Mouse (Mus musculus) forebrain, embryonic 14.5 days (tissue): Measurements from ENCODE around the gene Poldip3. TPM values are rescaled to one million over a fixed set of nuclear protein-coding genes. Genes with fewer than 3 reads are reported as not detected.

Source experiments
- ATAC-seq: fragments of 200-750 bp; cut with Nextera tagmentation; 2 replicates; pipeline ENCODE4 v1.8.0; 2017; ENCODE audit warnings: mild to moderate bottlenecking, moderate library complexity
- DNase-seq: peaks from one replicate; pipeline ENCODE4 v3.0.0-alpha.2; 2015; ENCODE audit warnings: low spot score
- H3K27ac ChIP-seq: fragments of 300-500 bp; sonication (generic); 2 replicates; pipeline ENCODE4 v1.5.1; 2014; ENCODE audit warnings: low read depth, mild to moderate bottlenecking, control low read depth, low read length, moderate library complexity
- H3K27me3 ChIP-seq: fragments of 300-500 bp; sonication (generic); replicated peaks from 2 replicates; pipeline ENCODE4 v1.6.1; 2014; ENCODE audit warnings: low read length, control low read depth, mixed read lengths; ENCODE audit not compliant: control insufficient read depth, insufficient read depth
- H3K36me3 ChIP-seq: fragments of 300-500 bp; sonication (generic); 2 replicates; pipeline ENCODE4 v1.6.1; 2014; ENCODE audit warnings: low read length, control low read depth; ENCODE audit not compliant: control insufficient read depth, insufficient read depth
- H3K4me1 ChIP-seq: fragments of 300-500 bp; sonication (generic); 2 replicates; pipeline ENCODE4 v1.6.1; 2014; ENCODE audit warnings: antibody characterized with exemption, low read length, control low read depth; ENCODE audit not compliant: control insufficient read depth, insufficient read depth
- H3K4me2 ChIP-seq: fragments of 300-500 bp; sonication (generic); 2 replicates; pipeline ENCODE4 v1.6.1; 2014; ENCODE audit warnings: mild to moderate bottlenecking, control low read depth, low read length
- H3K4me3 ChIP-seq: fragments of 300-500 bp; sonication (generic); 2 replicates; pipeline ENCODE4 v1.5.1; 2014; ENCODE audit warnings: low read depth, low read length, control low read depth
- H3K9ac ChIP-seq: fragments of 300-500 bp; sonication (generic); 2 replicates; pipeline ENCODE4 v1.6.1; 2014; ENCODE audit warnings: mild to moderate bottlenecking, low read length, control low read depth, moderate library complexity
- H3K9me3 ChIP-seq: fragments of 300-500 bp; sonication (generic); replicated peaks from 2 replicates; pipeline ENCODE4 v1.6.1; 2016; ENCODE audit warnings: low read length, control low read depth, mixed read lengths; ENCODE audit not compliant: control insufficient read depth
- WGBS: fragments of 180-500 bp; shearing (Covaris S2); extraction: QIAGEN DNeasy Blood & Tissue Kit; methylation state at CpG from one replicate; pipeline ENCODE4 v1.1.7; 2014; 5-methylcytosine and 5-hydroxymethylcytosine counted together
- polyA plus RNA-seq: library from polyadenylated mRNA; unstranded; fragments of >200 nt; fragmentation: Nextera tagmentation; extraction: Ambion mirVana; gene quantifications from 2 replicates; pipeline ENCODE4 v1.2.1, GENCODE M21; 2014

Gene Poldip3
- polyA plus RNA-seq, result 158 and 167 TPM in 2 replicates

DNA sequence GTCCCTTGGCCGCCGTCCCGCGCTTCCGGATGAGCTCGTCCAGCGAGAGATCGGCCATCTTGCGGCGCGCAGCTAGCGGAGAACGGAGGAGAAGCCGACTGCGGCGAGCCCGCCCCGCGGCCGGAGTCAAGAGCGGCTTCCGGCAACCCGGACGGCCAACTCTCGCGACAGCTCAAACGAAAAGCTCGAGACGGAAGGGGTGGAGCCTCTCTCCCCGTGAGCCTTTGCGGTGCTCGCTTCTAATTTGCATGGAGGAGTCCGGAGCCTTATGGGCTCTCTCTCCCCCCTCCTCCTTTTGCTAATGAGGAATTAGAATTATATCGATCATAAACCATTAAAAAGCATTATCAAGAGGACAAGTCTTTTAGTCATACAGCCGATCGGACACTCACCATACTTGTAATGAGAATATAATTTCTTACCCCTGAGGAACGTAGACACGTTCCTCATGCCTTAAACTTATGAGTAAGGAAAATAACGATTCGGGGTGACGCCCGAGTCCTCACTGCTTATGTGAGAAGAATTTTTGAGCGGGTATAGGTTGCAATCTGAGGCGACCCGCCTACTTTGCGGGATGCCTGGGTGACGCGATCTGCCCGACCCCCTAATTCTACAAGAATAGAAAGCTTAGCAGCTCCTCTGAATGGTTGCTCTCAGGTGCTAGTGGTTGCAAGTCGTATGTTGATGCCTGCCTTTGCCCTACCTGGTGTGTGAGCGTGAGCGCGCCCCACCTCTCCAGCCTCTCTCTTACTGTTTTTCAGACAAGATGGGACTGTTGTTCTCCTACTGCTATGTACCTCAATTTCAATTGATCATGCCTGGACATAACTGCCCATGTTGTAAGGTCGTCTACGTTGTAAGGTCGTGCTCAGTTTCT, at the start of gene Poldip3:
TSS of gene Poldip3 (minus strand) at position 189 of the 877 bp plus-strand sequence.
- no peaks in the 10 kb centered on the region for H3K27me3 ChIP-seq
- peaks cover 10% of the 10 kb centered on the region for H3K4me1 ChIP-seq
- WGBS, result under 1% methylated on average over 56 of the region's 56 CpGs
- peak; percentile 99 for DNase-seq
- H3K9me3 ChIP-seq, result no peaks in the 10 kb centered on the region
- peak within 1 kb of the TSS; percentile 89 for H3K4me3 ChIP-seq
- peak within 1 kb of the TSS; percentile 97 for H3K27ac ChIP-seq
- H3K4me2 ChIP-seq, result peak within 1 kb of the TSS; percentile 77
- H3K36me3 ChIP-seq, result peaks cover 23% of the 10 kb centered on the region
- ATAC-seq, result peak; percentile 94
- H3K9ac ChIP-seq, result peak within 1 kb of the TSS; percentile 97

DNA sequence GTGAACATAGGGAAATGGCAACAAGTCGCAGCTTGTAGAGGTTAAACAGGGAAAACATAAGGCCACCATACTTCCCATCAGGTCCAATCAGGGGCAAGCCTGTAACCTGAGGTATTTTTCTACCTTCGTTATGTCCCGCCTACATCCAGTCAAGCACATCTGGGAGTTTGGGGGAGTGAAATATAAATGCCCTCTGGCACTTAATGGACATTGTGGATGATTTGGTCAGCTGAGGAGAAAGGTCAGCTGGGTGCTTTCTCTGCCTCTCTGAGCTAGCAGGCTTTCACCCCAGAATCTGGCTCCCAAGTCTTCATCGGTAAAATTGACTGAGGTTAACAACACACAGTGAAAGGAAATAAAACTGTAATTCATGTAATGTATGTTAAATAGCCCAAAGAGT, 44.2 kb upstream of the Poldip3 start:
- WGBS, result 92% methylated on average over 4 of the region's 4 CpGs
- Histone ChIP-seq H3K27me3 (no peaks in the 10 kb centered on the region), H3K4me3 (no peak overlapping the region), H3K36me3 (no peaks in the 10 kb centered on the region), H3K4me1 (no peaks in the 10 kb centered on the region), H3K4me2 (no peak overlapping the region), H3K27ac (no peak overlapping the region), H3K9me3 (no peaks in the 10 kb centered on the region), H3K9ac (no peak overlapping the region)
- DNase-seq (no peak), ATAC-seq (no peak)

GRCm38 (mm10) chr15:83182351-83182750, 33.2 kb upstream of the Poldip3 start:
- no peaks in the 10 kb centered on the region for H3K9me3 ChIP-seq
- no peak for ATAC-seq
- DNase-seq, result no peak
- 78% methylated on average over 5 of the region's 5 CpGs for WGBS
- H3K4me3 ChIP-seq, result no peak overlapping the region
- H3K36me3 ChIP-seq, result no peaks in the 10 kb centered on the region
- no peaks in the 10 kb centered on the region for H3K27me3 ChIP-seq
- no peaks in the 10 kb centered on the region for H3K4me1 ChIP-seq
- H3K27ac ChIP-seq, result no peak overlapping the region
- no peak overlapping the region for H3K4me2 ChIP-seq
- H3K9ac ChIP-seq, result no peak overlapping the region

DNA sequence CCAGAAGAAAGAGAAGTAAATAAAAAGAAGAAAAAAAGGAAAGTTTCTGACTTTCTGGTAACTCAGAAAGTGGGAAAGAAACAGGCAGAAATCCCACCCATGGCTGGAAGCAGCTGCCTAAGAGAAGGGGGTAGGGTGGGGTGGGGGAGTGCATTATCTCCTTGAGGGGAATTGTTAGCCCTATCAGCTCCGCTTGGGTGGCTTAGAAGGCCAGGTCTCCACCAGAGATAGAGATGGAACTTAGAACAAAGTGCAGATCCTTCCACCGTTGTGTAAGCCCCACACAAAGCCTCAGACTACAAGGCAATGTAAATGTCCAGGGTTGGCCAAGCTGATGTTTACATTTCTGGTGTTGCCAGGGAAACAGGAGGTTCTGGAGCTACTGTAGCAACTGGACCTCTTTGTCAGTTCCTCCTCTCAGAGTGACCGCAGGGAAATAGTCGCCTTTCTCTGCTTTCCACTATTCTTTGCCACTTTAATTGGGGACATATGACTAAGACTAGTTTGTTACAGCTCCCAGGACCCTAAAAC, 32.7 kb upstream of the Poldip3 start:
- Histone ChIP-seq H3K9me3 (no peaks in the 10 kb centered on the region), H3K27ac (no peak overlapping the region), H3K36me3 (no peaks in the 10 kb centered on the region), H3K9ac (no peak overlapping the region), H3K4me1 (no peaks in the 10 kb centered on the region), H3K4me2 (no peak overlapping the region), H3K4me3 (no peak overlapping the region), H3K27me3 (no peaks in the 10 kb centered on the region)
- DNase-seq, result no peak
- ATAC-seq, result no peak
- 59% methylated on average over 4 of the region's 4 CpGs for WGBS

GRCm38 (mm10) chr15:83180004-83180403, 30.8 kb upstream of the Poldip3 start:
- Histone ChIP-seq H3K9me3 (no peaks in the 10 kb centered on the region), H3K36me3 (no peaks in the 10 kb centered on the region), H3K27me3 (no peaks in the 10 kb centered on the region), H3K9ac (no peak overlapping the region), H3K27ac (no peak overlapping the region), H3K4me3 (no peak overlapping the region), H3K4me2 (no peak overlapping the region), H3K4me1 (no peaks in the 10 kb centered on the region)
- 87% methylated on average over 6 of the region's 6 CpGs for WGBS
- no peak for DNase-seq
- no peak for ATAC-seq

GRCm38 (mm10) chr15:83176653-83177052, 27.5 kb upstream of the Poldip3 start:
- WGBS, result 82% methylated on average over 4 of the region's 4 CpGs
- DNase-seq (no peak), ATAC-seq (no peak)
- H3K4me2 ChIP-seq, result no peak overlapping the region
- no peaks in the 10 kb centered on the region for H3K9me3 ChIP-seq
- H3K27ac ChIP-seq, result no peak overlapping the region
- no peak overlapping the region for H3K9ac ChIP-seq
- peaks cover 4% of the 10 kb centered on the region for H3K4me1 ChIP-seq
- no peak overlapping the region for H3K4me3 ChIP-seq
- no peaks in the 10 kb centered on the region for H3K36me3 ChIP-seq
- H3K27me3 ChIP-seq, result no peaks in the 10 kb centered on the region

GRCm38 (mm10) chr15:83173914-83174884, 25.0 kb upstream of the Poldip3 start:
- H3K27me3 ChIP-seq, result no peaks in the 10 kb centered on the region
- ATAC-seq (no peak), DNase-seq (no peak)
- no peak overlapping the region for H3K4me3 ChIP-seq
- no peaks in the 10 kb centered on the region for H3K9me3 ChIP-seq
- no peaks in the 10 kb centered on the region for H3K36me3 ChIP-seq
- WGBS, result 91% methylated on average over 14 of the region's 14 CpGs
- H3K4me2 ChIP-seq, result no peak overlapping the region
- no peak overlapping the region for H3K27ac ChIP-seq
- H3K4me1 ChIP-seq, result peaks cover 13% of the 10 kb centered on the region
- H3K9ac ChIP-seq, result no peak overlapping the region

GRCm38 (mm10) chr15:83172492-83173429, 23.6 kb upstream of the Poldip3 start, which contains the start of gene Cyb5r3:
Cyb5r3 (minus strand) TSS chr15:83172592.
- Histone ChIP-seq H3K4me1 (peaks cover 13% of the 10 kb centered on the region), H3K36me3 (no peaks in the 10 kb centered on the region), H3K27me3 (no peaks in the 10 kb centered on the region), H3K4me3 (peak within 1 kb of the TSS; percentile 89), H3K9me3 (no peaks in the 10 kb centered on the region), H3K9ac (peak within 1 kb of the TSS; percentile 88), H3K27ac (peak within 1 kb of the TSS; percentile 75), H3K4me2 (peak within 1 kb of the TSS; percentile 65)
- WGBS, result 36% methylated on average over 28 of the region's 28 CpGs
- ATAC-seq, result peak; percentile 68
- no peak for DNase-seq
